Mouse (Mus musculus) splenic B cell, adult 2 months (primary cell): ENCODE results near the gene Atp6v1f.
A peak's percentile ranks its signal among the peaks of the same experiment; 100 is the strongest.

Source experiments
- DNase-seq: peaks from one replicate; pipeline ENCODE4 v3.0.0-alpha.2; 2011; ENCODE audit warnings: low read depth, low spot score
- H3K27me3 ChIP-seq: 2 replicates; pipeline ENCODE4 v1.6.1; 2012; ENCODE audit warnings: mild to moderate bottlenecking, low read length, moderate library complexity, mixed read lengths; ENCODE audit not compliant: control insufficient read depth, poor library complexity, insufficient read depth, severe bottlenecking
- H3K36me3 ChIP-seq: 2 replicates; pipeline ENCODE4 v1.6.1; 2012; ENCODE audit warnings: mild to moderate bottlenecking, low read length, moderate library complexity, mixed read lengths; ENCODE audit not compliant: control insufficient read depth, poor library complexity, insufficient read depth, severe bottlenecking

Gene Atp6v1f

GRCm38 (mm10) chr6:29485951-29486350 is 18.4 kb downstream of the Atp6v1f start:
- DNase-seq, result no peak
- no peaks in the 10 kb centered on the region for H3K27me3 ChIP-seq
- H3K36me3 ChIP-seq, result no peaks in the 10 kb centered on the region

GRCm38 (mm10) chr6:29494101-29494500 is 26.6 kb downstream of the Atp6v1f start:
- Histone ChIP-seq H3K36me3 (no peaks in the 10 kb centered on the region), H3K27me3 (no peaks in the 10 kb centered on the region)
- no peak for DNase-seq

- no peaks in the 10 kb centered on the region for H3K36me3 ChIP-seq
- DNase-seq, result no peak
- H3K27me3 ChIP-seq, result no peaks in the 10 kb centered on the region
These were observed 28.8 kb downstream of the Atp6v1f start for GRCm38 (mm10) chr6:29496270-29496669.

- Histone ChIP-seq H3K36me3 (no peaks in the 10 kb centered on the region), H3K27me3 (no peaks in the 10 kb centered on the region)
- no peak for DNase-seq
These were observed 30.3 kb downstream of the Atp6v1f start for GRCm38 (mm10) chr6:29497791-29498190.

- Histone ChIP-seq H3K36me3 (no peaks in the 10 kb centered on the region), H3K27me3 (no peaks in the 10 kb centered on the region)
- no peak for DNase-seq
These were observed 32.7 kb downstream of the Atp6v1f start for GRCm38 (mm10) chr6:29500177-29500576.

- DNase-seq, result no peak
- H3K27me3 ChIP-seq, result no peaks in the 10 kb centered on the region
- H3K36me3 ChIP-seq, result no peaks in the 10 kb centered on the region
These were observed 33.3 kb downstream of the Atp6v1f start for GRCm38 (mm10) chr6:29500810-29501209.

GRCm38 (mm10) chr6:29501599-29501998 is 34.1 kb downstream of the Atp6v1f start:
- Histone ChIP-seq H3K36me3 (no peaks in the 10 kb centered on the region), H3K27me3 (0 out of 2 replicates have a peak, but pooled peaks cover 2% of the 10 kb centered on the region)
- DNase-seq, result peak; percentile 29

GRCm38 (mm10) chr6:29505493-29505892 is 38.0 kb downstream of the Atp6v1f start:
- Histone ChIP-seq H3K36me3 (no peaks in the 10 kb centered on the region), H3K27me3 (peaks cover 4% of the 10 kb centered on the region; the same call in 1 of the 2 replicates)
- peak; percentile 38 for DNase-seq

- no peaks in the 10 kb centered on the region for H3K36me3 ChIP-seq
- no peak for DNase-seq
These were observed 39.3 kb downstream of the Atp6v1f start for GRCm38 (mm10) chr6:29506834-29507233.

GRCm38 (mm10) chr6:29507447-29508309 is 40.2 kb downstream of the Atp6v1f start, which contains the start of gene Kcp:
TSS of gene Kcp (minus strand) at chr6:29507952.
- Histone ChIP-seq H3K27me3 (peaks cover 4% of the 10 kb centered on the region; the same call in 1 of the 2 replicates), H3K36me3 (no peaks in the 10 kb centered on the region)
- peak; percentile 27 for DNase-seq

More at GRCm38 (mm10) chr6:29506834-29507233, 39.3 kb downstream of the Atp6v1f start:
- peaks cover 4% of the 10 kb centered on the region; the same call in 1 of the 2 replicates for H3K27me3 ChIP-seq

GRCm38 (mm10) chr6:29509086-29509485 is 41.6 kb downstream of the Atp6v1f start:
- Histone ChIP-seq H3K36me3 (no peaks in the 10 kb centered on the region), H3K27me3 (peaks cover 4% of the 10 kb centered on the region; the same call in 1 of the 2 replicates)
- DNase-seq, result no peak

GRCm38 (mm10) chr6:29513284-29513683 is 45.8 kb downstream of the Atp6v1f start:
- peak; percentile 67 for DNase-seq
- H3K36me3 ChIP-seq, result no peaks in the 10 kb centered on the region
- no peaks in the 10 kb centered on the region for H3K27me3 ChIP-seq

- Histone ChIP-seq H3K27me3 (no peaks in the 10 kb centered on the region), H3K36me3 (no peaks in the 10 kb centered on the region)
- DNase-seq, result peak; percentile 91
These were observed 49.6 kb downstream of the Atp6v1f start for GRCm38 (mm10) chr6:29517139-29517538.
